Mouse (Mus musculus) gastrocnemius, adult 18-20 months (tissue): ENCODE results near the gene Nxnl2. TPM values are rescaled to one million over a fixed set of nuclear protein-coding genes. Genes with fewer than 3 reads are reported as not detected.
A peak's percentile ranks its signal among the peaks of the same experiment; 100 is the strongest.
"Not testable (repeated sequence)": the region's sequence is repeated elsewhere in the genome, so short reads cannot be mapped to it uniquely, and the experiment has no call there.

Source experiments
- DNase-seq: peaks from one replicate; pipeline ENCODE4 v3.0.0; 2021; ENCODE audit warnings: low spot score
- total RNA-seq, 2 experiments: library from RNA; stranded (reverse); gene quantifications; 2 replicates each; pipeline ENCODE4 v1.2.3; 2021

Gene Nxnl2
- total RNA-seq, 2 experiments from 2014 or later: not detected

- no peak for DNase-seq
Observed at GRCm38 (mm10) chr13:51178932-51179331, 8.1 kb downstream of the Nxnl2 start.

GRCm38 (mm10) chr13:51179362-51179761 lies 8.5 kb downstream of the Nxnl2 start:
- DNase-seq: no peak

GRCm38 (mm10) chr13:51182236-51182635 lies 11.4 kb downstream of the Nxnl2 start:
- no peak for DNase-seq

- no peak for DNase-seq
Observed at GRCm38 (mm10) chr13:51184896-51185295, 14.1 kb downstream of the Nxnl2 start.

GRCm38 (mm10) chr13:51190336-51190735 lies 19.5 kb downstream of the Nxnl2 start:
- DNase-seq: no peak

GRCm38 (mm10) chr13:51191416-51192140 lies 20.8 kb downstream of the Nxnl2 start:
- DNase-seq: peak; percentile 26

- DNase-seq: no peak
Observed at GRCm38 (mm10) chr13:51193893-51194292, 23.1 kb downstream of the Nxnl2 start.

- peak; percentile 17 for DNase-seq
Observed at GRCm38 (mm10) chr13:51197699-51198098, 26.9 kb downstream of the Nxnl2 start.

GRCm38 (mm10) chr13:51198186-51198585 lies 27.4 kb downstream of the Nxnl2 start:
- DNase-seq: peak; percentile 62

GRCm38 (mm10) chr13:51201985-51202843 lies 31.4 kb downstream of the Nxnl2 start:
- not testable (repeated sequence) for DNase-seq

GRCm38 (mm10) chr13:51202844-51203173 lies 32.0 kb downstream of the Nxnl2 start:
- DNase-seq: peak; percentile 28

GRCm38 (mm10) chr13:51203467-51203866 lies 32.6 kb downstream of the Nxnl2 start:
- DNase-seq: no peak

GRCm38 (mm10) chr13:51204081-51204480 lies 33.3 kb downstream of the Nxnl2 start:
- not testable (repeated sequence) for DNase-seq

- DNase-seq: no peak
Observed at GRCm38 (mm10) chr13:51207965-51208364, 37.1 kb downstream of the Nxnl2 start.

- DNase-seq: no peak
Observed at GRCm38 (mm10) chr13:51208378-51209100, 37.7 kb downstream of the Nxnl2 start.

- DNase-seq: no peak
Observed at GRCm38 (mm10) chr13:51210639-51211038, 39.8 kb downstream of the Nxnl2 start.

GRCm38 (mm10) chr13:51214746-51215145 lies 43.9 kb downstream of the Nxnl2 start:
- no peak for DNase-seq

- no peak for DNase-seq
Observed at GRCm38 (mm10) chr13:51220897-51221296, 50.1 kb downstream of the Nxnl2 start.

- peak; percentile 16 for DNase-seq
Observed at GRCm38 (mm10) chr13:51221425-51222160, 50.8 kb downstream of the Nxnl2 start.
